Mouse (Mus musculus) frontal cortex, adult 2 months (tissue): ENCODE results near the gene Sidt1. TPM values are rescaled to one million over a fixed set of nuclear protein-coding genes. Genes with fewer than 3 reads are reported as not detected.

ENCODE experiments used
- DNase-seq, 2 experiments: peaks; one replicate each; pipeline ENCODE4 v3.0.0; 2022; ENCODE audit warnings: low spot score in 1 of 2; ENCODE audit errors: extremely low spot score in 1 of 2
- polyA plus RNA-seq: library from polyadenylated mRNA; depleted of rRNA; stranded (reverse); fragments of >200 nt; gene quantifications from 2 replicates; pipeline ENCODE4 v1.2.3, GENCODE M21; 2012; rRNA removed

The Sidt1 gene
- 44.3 and 50.7 TPM in 2 replicates for polyA plus RNA-seq

DNA sequence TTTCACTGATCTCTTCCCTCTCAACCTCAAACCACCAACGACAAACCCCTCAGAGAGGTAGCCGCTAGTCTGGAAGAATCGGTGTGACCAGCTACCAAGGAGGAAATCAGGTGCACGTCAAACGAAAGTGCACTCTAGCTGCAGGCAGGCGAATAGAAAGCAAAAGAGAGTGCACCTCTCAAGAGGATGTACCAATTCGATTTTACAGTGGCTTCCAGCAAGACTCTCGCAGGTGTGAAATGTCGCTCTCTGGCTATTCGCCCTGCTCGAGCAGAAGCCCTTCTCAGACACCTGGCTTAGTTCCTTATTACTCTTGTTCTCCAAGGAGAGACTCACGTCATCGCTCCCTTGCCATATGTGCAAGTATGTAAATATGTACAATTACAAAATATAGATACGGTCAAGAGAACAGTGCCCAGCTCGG is at the start of gene Sidt1:
Gene Sidt1 (minus strand): TSS at position 336 of the 424 bp plus-strand sequence.
- peak in 1 of 2 experiments; percentile 60 for DNase-seq

DNA sequence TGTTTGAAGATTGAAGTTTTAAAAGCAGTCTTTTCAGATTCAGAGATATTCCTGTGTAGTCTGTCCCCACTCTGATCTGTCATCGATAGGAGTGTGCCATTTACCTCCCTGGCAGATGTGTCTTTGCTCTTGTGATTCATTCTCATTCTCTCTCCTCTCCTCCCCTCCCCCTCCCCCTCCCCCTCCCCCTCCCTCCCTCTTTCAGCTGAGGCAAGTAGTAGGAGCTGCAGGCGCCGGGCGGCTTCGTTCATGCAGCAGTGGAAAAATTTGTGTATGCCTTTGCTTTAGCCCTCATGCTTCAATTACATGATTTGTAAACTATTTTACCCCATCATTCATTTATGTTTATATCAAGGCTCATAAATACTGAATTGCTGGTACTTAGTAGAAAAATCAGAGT is 48.6 kb upstream of the Sidt1 start:
- no peak for DNase-seq

DNA sequence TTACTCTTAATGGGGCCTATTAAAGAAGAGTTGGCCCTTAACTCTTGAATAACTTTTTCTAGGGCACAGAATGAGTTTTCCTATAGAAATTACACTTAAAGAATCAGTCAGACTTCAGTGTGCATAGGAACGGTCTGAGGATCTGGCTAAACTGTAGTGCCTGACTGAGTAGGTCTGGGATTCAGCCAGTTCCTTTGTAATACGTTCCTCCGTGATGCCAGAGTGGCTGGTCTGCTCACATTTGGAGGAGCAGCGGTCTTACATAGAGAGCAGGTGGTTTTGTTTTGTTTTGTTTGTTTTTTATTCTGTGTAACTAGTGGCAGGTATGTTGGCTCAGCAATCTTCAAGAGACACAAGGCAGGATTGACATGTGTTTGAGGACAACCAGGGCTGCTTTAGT is 47.0 kb upstream of the Sidt1 start:
- DNase-seq = no peak

DNA sequence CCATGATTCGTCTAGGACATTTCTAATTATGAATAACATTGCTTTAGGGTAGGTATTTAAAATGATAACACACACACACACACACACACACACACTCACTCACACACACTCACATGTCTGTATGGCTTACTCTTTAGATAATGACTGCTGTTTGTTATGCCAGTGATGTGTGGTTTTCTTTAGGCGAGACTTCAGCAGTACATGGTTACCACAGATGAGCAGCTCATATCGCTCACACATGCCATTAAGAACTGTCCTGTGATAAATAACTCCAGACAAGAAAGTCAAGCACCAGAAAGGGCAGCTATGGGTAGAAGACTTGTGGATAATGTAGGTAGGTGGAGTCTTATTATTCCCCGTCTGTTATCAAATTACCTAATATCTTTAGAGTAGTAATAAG is 42.5 kb upstream of the Sidt1 start:
- DNase-seq = no peak

DNA sequence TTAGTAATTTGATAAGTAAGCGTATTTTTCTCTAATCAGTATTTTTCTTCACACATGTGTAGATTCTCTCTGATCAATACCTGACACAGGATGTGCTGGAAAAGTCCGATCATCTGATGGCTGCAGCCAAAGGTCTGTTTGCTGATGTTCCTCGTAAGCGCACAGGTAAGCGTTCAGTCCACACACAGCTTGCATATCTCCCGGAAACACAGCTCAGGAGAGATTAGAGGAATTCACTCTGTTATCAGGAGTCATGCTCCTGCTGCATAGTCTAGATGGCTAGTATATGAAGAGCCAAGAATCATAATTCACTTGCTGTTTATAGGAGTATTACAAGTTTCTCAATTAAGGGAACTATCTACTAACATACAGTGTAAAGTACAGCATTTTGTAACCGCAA is 32.5 kb upstream of the Sidt1 start:
- no peak for DNase-seq

DNA sequence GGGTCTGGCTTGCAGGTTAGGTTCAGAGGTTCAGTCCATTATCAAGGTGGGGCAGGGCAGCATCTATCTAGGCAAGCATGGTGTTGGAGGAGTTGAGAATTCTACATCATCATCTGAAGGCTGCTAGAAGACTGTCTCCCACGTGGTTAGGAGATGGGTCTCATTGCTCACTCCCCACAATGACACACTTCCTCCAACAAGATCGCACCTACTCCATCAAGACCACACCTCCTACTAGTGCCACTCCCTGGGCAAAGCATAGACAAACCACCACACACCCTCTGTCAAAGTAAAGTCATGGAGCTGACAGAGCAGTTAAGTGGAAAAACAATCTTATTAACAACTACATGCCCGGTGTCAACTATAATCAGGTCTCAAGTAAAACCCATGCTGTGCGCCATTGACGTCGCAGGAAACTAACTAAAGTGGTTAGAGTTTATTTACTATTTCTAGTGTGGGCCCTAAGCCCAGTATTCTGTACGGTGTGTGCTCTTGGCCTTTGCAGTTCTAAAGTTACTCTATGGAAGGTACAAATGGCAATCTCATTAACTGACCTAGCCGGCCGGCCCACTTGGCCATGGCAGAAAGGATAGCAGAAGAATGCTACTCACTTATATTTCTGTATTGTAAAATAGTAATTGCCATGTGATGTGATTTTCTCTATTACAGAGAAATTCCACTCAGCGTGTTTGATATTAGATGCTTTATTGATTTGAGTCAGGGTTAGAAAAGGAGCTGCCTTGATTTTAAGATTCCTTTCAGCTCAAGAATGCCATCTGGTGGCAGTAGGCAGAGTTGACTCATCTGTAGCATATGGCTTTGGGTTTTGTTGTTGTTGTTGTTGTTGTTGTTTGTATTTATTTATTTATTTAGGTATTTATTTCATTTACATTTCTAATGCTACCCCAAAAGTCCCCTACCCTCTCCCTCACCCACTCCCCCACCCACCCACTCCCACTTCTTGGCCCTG is 29.2 kb upstream of the Sidt1 start:
- DNase-seq = peak in 1 of 2 experiments; percentile 60

DNA sequence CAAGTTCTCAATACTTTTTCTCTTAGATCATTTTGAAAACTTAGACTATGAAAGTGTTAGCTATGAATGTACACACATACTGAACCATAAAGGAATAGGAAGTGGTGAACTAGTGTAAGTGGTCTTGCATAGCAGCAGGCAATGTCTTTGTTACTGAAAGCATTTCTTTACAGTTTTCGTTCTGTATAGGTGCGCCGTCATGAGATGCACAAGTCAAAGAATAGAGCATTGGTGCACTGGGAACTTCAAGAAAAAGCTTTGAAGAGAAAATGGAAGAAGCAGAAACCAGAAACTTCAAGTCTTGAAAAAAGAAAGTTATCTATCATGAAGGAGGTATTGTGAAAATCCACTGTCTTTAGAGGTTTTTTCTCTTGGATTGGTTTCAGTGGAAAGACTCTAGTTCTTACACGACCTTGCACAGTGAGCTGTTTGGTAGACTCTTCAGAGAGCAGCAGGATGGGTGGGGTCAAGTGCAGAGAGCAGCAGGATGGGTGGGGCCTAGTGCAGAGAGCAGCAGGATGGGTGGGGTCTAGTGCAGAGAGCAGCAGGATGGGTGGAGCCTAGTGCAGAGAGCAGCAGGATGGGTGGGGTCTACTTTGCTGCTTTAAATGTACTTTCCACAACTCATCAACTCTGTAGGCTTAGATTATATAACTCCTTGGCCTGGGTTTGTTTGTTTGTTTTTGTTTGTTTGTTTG is 24.7 kb upstream of the Sidt1 start:
- DNase-seq = no peak

DNA sequence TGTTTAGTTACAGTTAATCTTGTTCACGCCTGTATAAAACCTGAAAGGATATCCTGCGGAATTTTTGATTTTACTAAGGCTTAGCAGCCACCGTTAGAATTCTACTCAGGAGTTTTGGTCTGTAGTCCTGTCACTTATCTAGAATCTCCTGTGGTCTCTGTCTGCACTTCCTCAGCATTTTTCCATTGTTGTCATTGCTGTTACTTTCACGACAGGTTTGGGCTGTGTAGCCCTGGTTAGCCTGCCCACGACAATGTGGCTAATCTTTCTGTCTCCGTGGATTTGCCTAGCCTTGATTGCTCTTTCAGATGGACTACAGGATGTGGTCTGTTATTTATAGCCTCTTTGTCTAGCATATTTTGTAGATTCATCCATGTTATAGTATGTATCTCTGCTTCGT is 23.3 kb upstream of the Sidt1 start:
- DNase-seq = no peak

DNA sequence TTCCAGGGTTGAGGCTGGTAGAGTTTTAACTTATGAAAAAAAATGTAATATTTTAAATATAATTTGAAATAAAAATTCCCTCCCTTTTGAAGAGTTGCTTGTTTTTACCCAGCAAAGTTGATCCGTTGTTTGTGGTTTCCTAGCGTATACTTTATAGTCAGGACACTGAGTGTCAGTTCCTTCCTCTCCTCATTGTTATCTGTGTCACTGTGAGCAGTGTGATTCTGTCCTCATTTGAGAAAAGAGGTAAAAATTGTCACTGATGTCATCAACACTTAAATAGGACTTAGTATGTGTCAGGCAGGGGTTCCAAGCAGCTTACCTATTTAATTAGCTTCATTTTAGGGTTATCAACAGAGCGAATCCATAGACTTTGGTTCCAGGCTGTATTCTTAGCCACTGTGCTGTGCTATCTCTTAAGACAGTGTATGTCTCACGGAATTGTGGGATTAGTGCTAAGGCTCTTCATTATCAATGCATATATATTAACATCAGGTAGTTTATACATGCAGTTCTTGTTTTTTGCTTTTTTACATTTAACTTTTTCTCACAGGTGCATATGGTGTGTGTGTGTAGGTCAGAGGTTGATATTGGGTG is 16.9 kb upstream of the Sidt1 start:
- no peak for DNase-seq

DNA sequence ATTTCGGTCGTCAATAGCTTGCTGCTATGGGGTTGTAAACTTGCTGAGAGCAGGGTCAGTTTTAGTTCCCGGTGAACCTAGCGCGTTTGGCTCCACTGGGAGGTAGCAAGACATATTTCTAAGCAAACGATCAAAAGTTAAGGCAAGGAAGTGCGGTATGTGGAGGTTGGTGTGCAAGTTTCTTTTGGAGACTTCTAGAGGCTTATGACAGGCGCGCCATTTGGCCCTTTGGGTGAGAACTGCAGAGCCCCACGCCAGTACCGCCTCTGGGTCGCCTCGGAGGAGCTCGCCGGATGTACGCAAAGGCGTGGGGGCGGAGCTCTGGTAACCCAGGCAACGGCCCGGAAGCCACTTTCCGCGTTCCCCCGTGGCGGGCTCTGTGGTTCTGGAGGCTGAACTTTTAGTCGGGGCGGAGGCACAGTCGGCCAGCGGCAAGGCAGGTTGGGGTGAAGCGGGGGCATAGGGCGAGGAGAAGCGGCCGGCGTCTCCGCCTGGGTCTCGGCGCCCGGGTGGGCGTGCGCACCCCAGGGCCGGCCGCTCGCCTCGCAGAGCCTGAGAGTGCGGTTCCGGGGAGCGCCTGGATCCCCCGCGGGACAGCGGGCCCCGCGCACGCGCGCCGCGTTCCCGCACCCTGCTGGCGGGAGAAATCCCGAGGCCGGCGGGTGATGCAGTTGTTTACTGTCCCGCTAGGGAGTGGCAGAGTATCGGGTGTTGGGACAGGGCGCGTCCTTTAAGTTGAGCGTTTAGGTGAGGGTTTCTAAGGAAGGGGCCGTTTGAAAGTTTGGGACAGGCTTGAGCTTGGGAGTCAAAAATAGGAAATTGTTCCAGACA is 14.3 kb upstream of the Sidt1 start, which contains the start of gene Spice1:
Gene Spice1 (plus strand): TSS at position 51 of the 831 bp plus-strand sequence.
- DNase-seq = peak; percentile 76 to 95

DNA sequence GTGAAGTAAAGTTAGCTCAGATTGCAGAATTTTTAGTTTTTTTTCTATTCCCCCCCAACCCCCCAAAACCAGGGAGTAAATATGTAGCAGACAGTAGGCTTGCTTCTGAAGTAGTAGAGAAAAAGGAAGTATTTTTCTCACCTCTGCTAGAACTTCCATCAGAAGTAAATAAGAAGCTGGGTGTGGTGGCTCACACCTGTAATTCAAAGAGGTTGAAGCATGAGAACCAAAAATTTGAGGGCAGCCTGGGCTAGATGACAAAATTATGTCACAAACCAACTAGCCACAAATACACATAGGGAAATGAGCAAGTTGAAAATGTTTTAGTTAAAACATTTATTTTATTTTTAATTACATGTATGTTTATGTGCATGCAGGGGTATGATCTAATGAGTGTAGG is 4.5 kb upstream of the Sidt1 start:
- DNase-seq = no peak

DNA sequence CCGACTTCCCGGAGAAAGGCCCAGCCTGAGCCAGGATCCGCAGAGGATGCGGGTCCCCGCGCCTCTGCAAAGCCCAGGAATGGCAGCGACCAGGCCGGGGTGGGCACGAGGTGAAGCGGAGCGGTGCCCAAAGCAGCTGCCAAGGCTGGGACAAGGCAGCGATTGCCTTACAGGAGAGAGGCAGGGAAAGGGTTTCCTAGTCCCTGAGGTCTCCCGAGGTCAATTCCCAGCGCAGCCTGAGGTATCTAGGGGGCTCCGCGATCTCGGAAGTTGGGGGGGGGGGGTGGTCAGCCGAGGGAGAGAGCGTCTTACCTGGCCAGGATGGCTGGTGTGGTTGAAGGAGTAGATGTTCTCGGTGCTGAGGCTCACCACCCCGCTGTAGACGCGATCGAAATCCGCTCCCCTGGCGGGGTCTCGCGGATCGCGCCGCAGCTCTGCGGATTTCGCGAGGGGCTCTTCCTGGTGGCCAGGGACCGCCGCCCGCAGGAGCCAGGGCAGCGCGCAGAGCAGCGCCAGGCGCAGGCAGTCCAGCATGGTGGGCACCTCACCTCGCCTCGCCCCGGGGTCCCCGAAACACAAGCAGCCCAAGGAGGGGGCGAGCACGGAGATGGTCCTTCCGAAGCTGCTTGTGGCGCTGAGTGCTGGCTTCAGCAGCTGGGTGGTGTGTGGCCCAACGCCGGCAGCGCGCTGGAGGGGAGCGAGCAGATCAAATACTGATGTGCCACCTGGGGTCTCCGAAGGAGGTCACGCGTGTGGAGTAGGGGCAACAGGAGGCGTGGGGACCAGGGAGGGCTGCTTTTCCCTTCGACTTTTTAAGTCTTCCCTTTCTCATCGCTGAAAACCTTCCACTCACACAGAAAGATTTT is 768 bp downstream of the Sidt1 start:
- DNase-seq = peak in 1 of 2 experiments; percentile 49

DNA sequence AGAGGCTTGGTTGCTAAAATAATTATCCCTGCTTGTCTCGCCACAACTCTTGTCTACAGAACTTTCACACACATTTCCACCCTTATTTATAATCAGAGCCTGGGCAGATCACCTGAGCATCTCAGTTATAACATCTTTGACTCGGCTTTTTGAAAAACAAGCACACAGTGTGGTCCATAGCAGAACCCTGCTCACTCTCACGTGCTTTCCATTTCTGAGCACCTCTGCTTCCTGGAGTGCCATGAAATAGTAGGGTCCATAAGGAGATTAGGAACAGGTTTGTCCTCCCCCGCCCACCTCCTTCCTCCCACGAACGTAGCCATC is 1.4 kb downstream of the Sidt1 start:
- DNase-seq = peak in 1 of 2 experiments; percentile 31

DNA sequence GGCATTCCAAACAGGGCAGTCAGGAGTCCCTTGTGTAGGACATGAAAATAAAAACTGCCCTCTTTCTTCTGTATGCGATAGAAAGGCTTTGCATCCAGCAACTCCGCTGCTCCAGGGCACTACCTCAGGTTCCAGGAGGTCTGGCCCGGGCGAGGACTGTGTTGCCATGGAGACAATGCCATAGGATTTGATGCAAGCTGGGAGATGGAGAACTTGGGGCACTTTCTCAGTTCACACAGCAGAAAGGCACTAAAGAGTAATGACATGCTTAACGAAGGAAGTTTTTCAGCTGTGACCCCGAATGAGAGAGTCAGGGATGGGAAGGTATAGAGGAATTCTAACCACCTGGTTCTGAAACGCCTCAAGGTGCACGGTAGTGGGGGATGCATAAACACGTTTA is 1.8 kb downstream of the Sidt1 start:
- peak in 1 of 2 experiments; percentile 54 for DNase-seq

DNA sequence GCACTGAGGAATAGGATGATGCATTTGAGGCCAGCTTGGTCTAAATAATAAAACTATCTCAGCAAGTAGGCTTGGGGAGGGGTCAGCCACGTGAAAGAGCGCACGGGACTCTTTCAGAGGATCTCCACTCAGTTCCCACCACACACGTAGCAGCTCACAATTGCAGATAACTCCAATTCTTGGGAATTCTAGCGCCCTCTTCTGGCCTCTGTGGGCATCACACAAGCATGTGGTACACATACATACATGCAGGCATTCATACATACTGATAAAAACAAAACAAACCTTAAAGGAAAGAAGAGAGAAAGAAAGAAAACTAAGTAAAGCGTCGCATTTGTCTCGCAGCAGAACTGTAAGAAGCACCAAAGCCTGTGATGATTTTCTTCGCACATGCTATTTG is 2.3 kb downstream of the Sidt1 start:
- DNase-seq = peak in 1 of 2 experiments; percentile 29

DNA sequence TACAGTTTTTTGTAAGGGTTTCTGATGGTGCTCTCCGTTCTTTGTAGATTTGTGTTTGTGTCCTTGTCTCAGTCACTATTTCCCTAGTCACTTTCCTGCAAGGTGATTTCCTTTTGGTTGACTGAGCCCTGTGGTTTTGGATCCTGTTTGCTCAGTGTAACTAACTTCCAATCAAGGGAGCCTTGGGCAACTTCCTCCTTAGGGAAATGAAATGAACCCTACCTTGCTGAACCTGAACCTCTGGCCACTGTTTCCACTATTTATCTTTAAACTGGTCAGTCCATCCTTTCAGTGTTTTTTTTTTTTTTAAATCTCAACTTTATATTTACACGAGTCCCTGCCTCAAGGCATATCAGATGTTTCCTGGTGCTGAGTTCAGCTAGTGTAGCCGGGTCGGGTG is 4.4 kb downstream of the Sidt1 start:
- no peak for DNase-seq

DNA sequence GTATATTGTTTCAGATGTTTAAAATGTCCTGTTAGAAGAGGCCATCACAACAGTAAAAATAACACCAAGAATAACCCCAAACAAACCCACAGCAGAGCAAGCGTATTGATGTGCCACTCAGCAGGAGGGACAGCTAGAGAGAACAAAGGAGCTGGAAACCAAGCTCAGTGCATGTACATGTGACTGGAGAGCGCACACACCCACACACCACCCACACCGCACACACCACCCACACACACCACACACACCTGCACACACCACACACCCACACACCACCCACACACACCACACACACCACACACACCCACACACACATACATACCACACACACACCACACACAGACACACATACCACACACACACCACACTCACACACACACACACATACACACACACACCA is 12.8 kb downstream of the Sidt1 start:
- no peak for DNase-seq

DNA sequence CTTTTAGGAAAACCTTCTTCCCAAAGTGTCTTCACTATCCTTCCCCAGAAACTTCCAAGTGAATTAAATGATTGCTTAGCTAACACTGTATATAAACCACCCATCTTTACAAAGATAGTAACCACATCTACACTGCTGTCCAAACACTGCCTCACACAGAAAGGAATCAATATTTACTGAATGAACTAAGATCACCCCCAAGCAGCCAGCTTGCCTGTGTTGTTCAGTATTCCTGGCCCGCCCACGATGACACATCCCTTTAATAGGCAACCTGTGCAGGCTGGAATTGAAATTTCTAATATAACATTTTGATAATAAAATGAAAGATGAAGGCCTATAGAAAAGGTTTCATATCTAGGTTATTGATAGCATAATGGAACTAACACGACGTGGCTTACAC is 16.6 kb downstream of the Sidt1 start:
- DNase-seq = no peak

DNA sequence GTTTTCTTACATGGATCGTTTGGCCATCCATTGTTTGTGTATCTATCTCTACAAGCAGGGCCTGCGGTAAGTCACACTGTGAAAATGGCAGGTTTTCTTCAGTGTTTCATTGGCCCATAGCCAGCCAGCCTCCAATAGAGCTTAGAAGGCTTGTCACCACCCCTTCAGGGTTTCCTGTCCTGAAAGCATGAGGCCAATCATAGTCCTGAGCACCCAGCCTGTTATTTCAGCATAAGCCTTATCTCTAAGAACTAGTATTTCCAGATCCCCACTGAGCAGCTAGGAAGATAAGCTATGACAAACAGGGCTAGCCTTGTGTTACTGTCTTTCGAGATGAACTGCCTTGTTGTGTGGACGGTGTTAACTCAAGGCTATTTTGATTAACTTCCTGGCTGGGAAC is 19.6 kb downstream of the Sidt1 start:
- DNase-seq = no peak

DNA sequence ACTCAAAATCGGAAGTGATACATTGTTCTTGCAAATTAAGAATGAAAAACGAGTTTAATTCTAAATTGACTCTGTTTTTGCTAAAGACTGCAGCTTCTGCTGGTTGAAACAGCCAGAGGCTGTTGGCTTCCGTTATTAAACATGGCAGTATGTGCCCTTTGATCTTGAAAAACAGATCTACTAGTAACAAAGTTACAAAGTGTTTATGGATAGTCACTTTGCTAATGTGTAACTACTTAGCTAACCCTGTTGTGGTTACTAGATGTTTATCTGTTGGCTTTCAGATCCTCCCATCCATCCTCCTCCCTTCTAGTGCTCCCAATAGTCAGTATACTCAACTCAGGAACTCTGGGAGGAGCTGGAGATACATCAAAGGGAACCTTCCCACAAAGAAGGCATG is 27.4 kb downstream of the Sidt1 start:
- DNase-seq = no peak
